ENCODE assay signal across 14 mouse cellular contexts in genomic region chr10:77157245-77158019, GRCm38 (mm10). TPM values are rescaled to one million over a fixed set of nuclear protein-coding genes. Genes with fewer than 3 reads are reported as not detected.
DNase-seq lines count a peak whose midpoint lies in the region; ATAC-seq and TF ChIP-seq lines count a peak whose summit lies in the region.
"Had no signal": no experiment of that assay in that cellular context is flagged by ENCODE, and none has a peak within 500 bp of the region (broad histone marks: within the 10 kb centered on the region; RNA-seq: fewer than 3 reads in every experiment).

No protein-coding gene starts in this region.

- H3K27ac ChIP-seq in forebrain, embryonic 11.5 days (ENCODE audit: low read depth, low read length) = no peak overlapping the region
- no peak overlapping the region for H3K27ac ChIP-seq in forebrain, embryonic 14.5 days (ENCODE audit: low read depth, low read length)
- no peak overlapping the region for H3K27ac ChIP-seq in lung, embryonic 14.5 days (ENCODE audit: low read depth)
- peak overlapping the region; percentile 66 for H3K27ac ChIP-seq in embryonic facial prominence, embryonic 10.5 days (replicated peaks)

- H3K36me3 ChIP-seq in forebrain, embryonic 11.5 days (ENCODE audit: control insufficient read depth, insufficient read depth, low read length) = no peaks in the 10 kb centered on the region
- no peaks in the 10 kb centered on the region for H3K36me3 ChIP-seq in forebrain, embryonic 14.5 days (ENCODE audit: control insufficient read depth, insufficient read depth, low read length)
- 0 out of 2 replicates have a peak, but pooled peaks cover 3% of the 10 kb centered on the region for H3K36me3 ChIP-seq in lung, embryonic 14.5 days (ENCODE audit: insufficient read depth)
- peaks cover 16% of the 10 kb centered on the region for H3K36me3 ChIP-seq in embryonic facial prominence, embryonic 10.5 days (replicated peaks)
- H3K36me3 ChIP-seq: liver, embryonic 13.5 days had no signal

- ATAC-seq in forebrain, embryonic 11.5 days (replicated peaks; ENCODE audit: low FRiP score) = no peak
- no peak for ATAC-seq in forebrain, embryonic 14.5 days
- ATAC-seq in lung, embryonic 14.5 days (ENCODE audit: insufficient read depth) = 0 out of 2 replicates have a peak, but pooled peaks have one; percentile 21
- ATAC-seq: midbrain, embryonic 16.5 days had no signal

- H3K4me3 ChIP-seq in forebrain, embryonic 11.5 days (ENCODE audit: low read depth, low read length) = no peak overlapping the region
- H3K4me3 ChIP-seq in forebrain, embryonic 14.5 days (ENCODE audit: low read depth, low read length) = no peak overlapping the region
- H3K4me3 ChIP-seq in lung, embryonic 14.5 days (ENCODE audit: low read depth, low read length) = no peak overlapping the region
- H3K4me3 ChIP-seq in embryonic facial prominence, embryonic 10.5 days = no peak overlapping the region
- H3K4me3 ChIP-seq: erythroblast, embryonic 14.5 days; liver, embryonic 13.5 days had no signal

- H3K4me1 ChIP-seq in forebrain, embryonic 11.5 days (replicated peaks; ENCODE audit: control insufficient read depth, insufficient read depth, low read length) = peaks cover 18% of the 10 kb centered on the region
- peaks cover 11% of the 10 kb centered on the region for H3K4me1 ChIP-seq in forebrain, embryonic 14.5 days (ENCODE audit: control insufficient read depth, insufficient read depth, low read length)
- peaks cover 26% of the 10 kb centered on the region; the same call in 1 of the 2 replicates for H3K4me1 ChIP-seq in lung, embryonic 14.5 days (ENCODE audit: insufficient read depth)
- H3K4me1 ChIP-seq in embryonic facial prominence, embryonic 10.5 days = peaks cover 92% of the 10 kb centered on the region

- no peak overlapping the region for H3K4me2 ChIP-seq in forebrain, embryonic 11.5 days (ENCODE audit: low read depth, low read length, severe bottlenecking)
- no peak overlapping the region for H3K4me2 ChIP-seq in forebrain, embryonic 14.5 days (ENCODE audit: low read length)
- H3K4me2 ChIP-seq in lung, embryonic 14.5 days = no peak overlapping the region

- 27% methylated on average over 11 of the region's 11 CpGs for WGBS in forebrain, embryonic 11.5 days
- 39% methylated on average over 11 of the region's 11 CpGs for WGBS in forebrain, embryonic 14.5 days
- 32% methylated on average over 11 of the region's 11 CpGs for WGBS in lung, embryonic 14.5 days
- 32% methylated on average over 11 of the region's 11 CpGs for WGBS in embryonic facial prominence, embryonic 10.5 days

- no peak overlapping the region for H3K9ac ChIP-seq in forebrain, embryonic 11.5 days (ENCODE audit: low read length)
- H3K9ac ChIP-seq in forebrain, embryonic 14.5 days (ENCODE audit: low read length) = no peak overlapping the region
- no peak overlapping the region for H3K9ac ChIP-seq in lung, embryonic 14.5 days

- TF ChIP-seq CTCF in lung, embryonic 14.5 days (IDR thresholded peaks at IDR 0.05; ENCODE audit: low read depth) = no peak

- DNase-seq in forebrain, embryonic 11.5 days (ENCODE audit: low spot score) = peak; percentile 55
- DNase-seq in forebrain, embryonic 14.5 days (ENCODE audit: low spot score) = no peak
- DNase-seq in lung, embryonic 14.5 days = peak; percentile 46
- DNase-seq in lung, postnatal 25 days (ENCODE audit: low spot score) = no peak
- peak; percentile 58 for DNase-seq in MN1 (ENCODE audit: low spot score)
- DNase-seq in embryonic facial prominence, embryonic 10.5 days (ENCODE audit: low spot score) = no peak
- no peak for DNase-seq in thymus, postnatal 14 days
- DNase-seq in cerebellum, postnatal 25 days = no peak
- DNase-seq: B cell, adult 2 months; cerebellum, postnatal 36 days; kidney, adult 18-20 months; liver, embryonic 13.5 days had no signal

- no peaks in the 10 kb centered on the region for H3K27me3 ChIP-seq in forebrain, embryonic 11.5 days (ENCODE audit: control insufficient read depth, insufficient read depth, low read length)
- no peaks in the 10 kb centered on the region for H3K27me3 ChIP-seq in forebrain, embryonic 14.5 days (replicated peaks; ENCODE audit: control insufficient read depth, insufficient read depth, low read length)
- no peaks in the 10 kb centered on the region for H3K27me3 ChIP-seq in lung, embryonic 14.5 days (ENCODE audit: insufficient read depth, low read length)
- no peaks in the 10 kb centered on the region for H3K27me3 ChIP-seq in embryonic facial prominence, embryonic 10.5 days (replicated peaks; ENCODE audit: low read depth, poor library complexity, severe bottlenecking)
- H3K27me3 ChIP-seq: liver, embryonic 13.5 days had no signal

- no peaks in the 10 kb centered on the region for H3K9me3 ChIP-seq in forebrain, embryonic 11.5 days (ENCODE audit: control insufficient read depth, low read length)
- no peaks in the 10 kb centered on the region for H3K9me3 ChIP-seq in forebrain, embryonic 14.5 days (replicated peaks; ENCODE audit: control insufficient read depth, low read length)
- no peaks in the 10 kb centered on the region for H3K9me3 ChIP-seq in lung, embryonic 14.5 days (ENCODE audit: low read depth, low read length)
- H3K9me3 ChIP-seq in embryonic facial prominence, embryonic 10.5 days = no peaks in the 10 kb centered on the region
- H3K9me3 ChIP-seq: liver, embryonic 13.5 days had no signal

RNA-seq across cellular contexts. Expression of gene Col18a1, which starts 8.9 kb away (rescaled TPM):
- polyA plus RNA-seq in forebrain, embryonic 11.5 days (2014; fragmentation: Nextera tagmentation; extraction: Ambion mirVana) = 79.0 and 86.7 TPM in 2 replicates
- polyA plus RNA-seq in forebrain, embryonic 14.5 days (2014; fragmentation: Nextera tagmentation; extraction: Ambion mirVana) = 21.3 and 24.1 TPM in 2 replicates
- polyA plus RNA-seq in lung, embryonic 14.5 days (2014; fragmentation: Nextera tagmentation; extraction: Ambion mirVana) = 204 and 217 TPM in 2 replicates
- polyA plus RNA-seq in embryonic facial prominence, embryonic 10.5 days (2016; fragmentation: Nextera tagmentation; extraction: Ambion mirVana) = 184 and 201 TPM in 2 replicates

Comparison
In these comparisons a context has a peak if more than half of its experiments do, and no peak if none do; other contexts are left out.
1. DNase-seq: peak in forebrain, embryonic 11.5 days (single experiment), lung, embryonic 14.5 days (single experiment) and MN1 (single experiment); none in forebrain, embryonic 14.5 days (single experiment), lung, postnatal 25 days (single experiment), embryonic facial prominence, embryonic 10.5 days (single experiment), thymus, postnatal 14 days (single experiment) and cerebellum, postnatal 25 days (0 of 2).